Mouse (Mus musculus) embryonic stem cell, embryonic (primary cell): Measurements from ENCODE around the gene 5730480H06Rik.

Experiments
- CTCF ChIA-PET, 4 experiments: fragments of 300-600 bp in 2 of 4; fragments of 350-600 bp in 2 of 4; sonication (Branson Sonifier 250); formaldehyde crosslinking; loops; one replicate each; lab custom pipeline; 2022; ENCODE audit warnings: inconsistent platforms in 2 of 4; lab: Charles Lee
- POLR2A ChIA-PET, 4 experiments: fragments of 300-600 bp in 2 of 4; fragments of 350-600 bp in 2 of 4; sonication (Branson Sonifier 250); formaldehyde crosslinking; loops; one replicate each; lab custom pipeline; 2022; ENCODE audit warnings: antibody characterized with exemption in 4 of 4, inconsistent platforms in 1 of 4; lab: Charles Lee

5730480H06Rik gene

DNA sequence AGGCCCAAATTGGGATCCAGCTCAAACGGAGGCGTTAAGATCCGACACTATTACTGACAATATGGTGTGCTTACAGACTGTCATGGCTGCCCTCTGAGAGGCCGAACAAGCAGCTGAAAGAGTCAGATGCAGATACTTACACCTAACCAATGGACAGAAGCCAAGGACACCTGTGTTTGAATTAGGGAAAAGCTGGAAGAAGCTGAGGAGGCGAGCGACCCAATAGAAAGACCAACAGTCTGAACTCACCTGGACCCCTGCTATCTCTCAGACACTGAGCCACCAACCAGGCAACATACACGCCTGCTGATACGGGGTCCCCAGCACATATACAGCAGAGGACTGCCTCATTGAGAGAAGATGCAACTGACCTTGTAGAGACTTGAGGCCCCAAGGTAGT, at the start of gene 5730480H06Rik:
Gene 5730480H06Rik (plus strand): TSS at position 301 of the 400 bp plus-strand sequence.
- ChIA-PET POLR2A (interaction anchor here in 1 of 4 experiments (1.5 kb wide), 1 partner anchor 8 kb away, joined by 4 read pairs; no protein-coding TSS in a partner anchor), CTCF (no interaction called here)

DNA sequence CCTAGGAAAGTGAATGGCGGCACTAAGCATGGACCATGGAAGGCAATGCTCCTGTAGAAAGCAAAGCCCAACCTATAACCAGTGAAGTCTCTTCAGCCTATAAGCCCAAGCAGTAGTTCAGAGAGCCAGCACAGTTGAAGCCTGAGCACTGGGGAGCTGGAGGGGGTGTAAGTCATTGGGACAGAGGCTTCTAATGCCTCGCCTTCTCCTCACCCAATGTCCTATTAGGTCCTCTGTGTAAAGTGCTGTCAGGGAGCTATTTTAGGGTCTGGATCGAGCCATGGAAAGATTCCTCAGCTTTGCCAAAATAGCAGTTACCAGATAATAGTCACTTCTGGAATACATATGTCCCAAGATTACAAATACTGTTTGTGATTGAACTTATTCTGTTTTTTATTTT, 26.6 kb upstream of the 5730480H06Rik start:
- ChIA-PET POLR2A (no interaction called here), CTCF (no interaction called here)

GRCm38 (mm10) chr5:48315057-48315602, 12.6 kb upstream of the 5730480H06Rik start:
- POLR2A ChIA-PET = interaction anchor here in 2 of 4 experiments (0.7 to 0.8 kb wide), 3 partner anchors 10 to 1790 kb away, joined by 3 to 4 read pairs (median 4); no protein-coding TSS in a partner anchor

GRCm38 (mm10) chr5:48320597-48320996, 7.2 kb upstream of the 5730480H06Rik start:
- ChIA-PET POLR2A (no interaction called here), CTCF (no interaction called here)

More at GRCm38 (mm10) chr5:48315057-48315602, 12.6 kb upstream of the 5730480H06Rik start:
- CTCF ChIA-PET = interaction anchor here in 1 of 4 experiments (0.7 kb wide), 1 partner anchor 424 kb away, joined by 4 read pairs; no protein-coding TSS in a partner anchor

DNA sequence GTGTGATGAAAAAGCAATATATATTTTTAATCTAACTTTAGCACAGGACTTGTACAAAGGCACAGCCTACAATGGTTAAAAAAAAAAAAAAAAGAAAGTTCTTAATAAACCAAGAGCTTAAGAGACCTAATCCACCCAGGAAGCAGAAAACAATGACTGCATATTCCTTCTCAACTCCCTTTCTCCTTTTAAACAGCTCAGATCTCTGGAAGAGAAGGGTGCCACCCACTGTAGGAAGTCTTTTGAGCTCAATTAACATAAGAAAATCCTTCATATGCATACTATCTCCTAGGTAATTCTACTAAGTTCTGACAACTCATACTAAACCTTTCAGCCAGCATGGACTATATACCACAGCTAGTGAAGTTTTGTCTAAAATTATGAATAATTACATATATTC, 1.5 kb upstream of the 5730480H06Rik start:
- POLR2A ChIA-PET = interaction anchor here in 2 of 4 experiments (0.5 to 1.5 kb wide), 4 partner anchors 10 to 344 kb away, joined by 3 to 4 read pairs (median 4); partner anchors contain the start of gene Slit2 (in 1 of the 2)
- CTCF ChIA-PET = interaction anchor here in 1 of 4 experiments (1.0 kb wide), 1 partner anchor 200 kb away, joined by 3 read pairs; no protein-coding TSS in a partner anchor

DNA sequence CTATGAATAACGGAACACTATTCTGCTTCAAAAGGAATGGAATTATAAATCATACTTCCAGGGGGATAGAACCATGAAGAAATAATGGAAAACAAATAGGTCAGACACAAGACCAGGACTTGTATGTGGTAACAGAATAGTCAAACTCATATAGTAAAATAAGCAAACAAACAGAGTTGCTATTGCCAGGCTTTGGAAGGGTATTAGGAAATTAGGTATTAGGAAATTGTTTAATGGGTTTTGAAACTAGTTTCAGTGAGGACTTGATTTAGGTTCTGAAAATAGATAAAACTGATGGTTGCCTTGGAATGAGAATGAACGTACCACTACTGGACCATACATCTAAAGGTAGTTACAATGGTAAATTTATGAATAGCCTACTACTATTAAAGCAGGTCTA, 2.0 kb downstream of the 5730480H06Rik start:
- POLR2A ChIA-PET = no interaction called here
- CTCF ChIA-PET = no interaction called here

GRCm38 (mm10) chr5:48330817-48331216, 3.1 kb downstream of the 5730480H06Rik start:
- CTCF ChIA-PET = interaction anchor here in 1 of 4 experiments (0.6 kb wide), 1 partner anchor 1529 kb away, joined by 3 read pairs; no protein-coding TSS in a partner anchor
- POLR2A ChIA-PET = interaction anchor here in 1 of 4 experiments (0.6 kb wide), 1 partner anchor 1394 kb away, joined by 6 read pairs; no protein-coding TSS in a partner anchor

DNA sequence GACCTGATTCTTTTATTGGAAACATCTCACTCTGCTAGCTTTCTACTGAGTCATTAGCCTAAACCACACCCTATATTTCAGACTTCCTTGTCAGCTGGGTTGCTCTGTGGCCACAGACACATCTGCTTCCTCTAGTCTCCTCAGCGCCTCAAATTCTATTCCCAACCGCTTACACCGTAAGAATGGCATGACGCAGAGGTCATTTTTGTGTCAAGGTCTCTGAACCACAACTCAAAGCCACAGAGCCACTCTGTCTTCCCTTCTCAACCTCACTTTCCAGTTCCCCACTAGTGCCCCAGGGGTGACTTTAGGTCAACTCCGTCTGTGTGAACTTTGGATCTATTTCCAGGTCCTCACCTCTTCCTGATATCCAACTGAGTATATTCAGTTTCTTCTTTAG, 3.7 kb downstream of the 5730480H06Rik start:
- ChIA-PET POLR2A (no interaction called here), CTCF (no interaction called here)

GRCm38 (mm10) chr5:48333407-48333806, 5.7 kb downstream of the 5730480H06Rik start:
- ChIA-PET CTCF (interaction anchor here in 1 of 4 experiments (0.5 kb wide), 1 partner anchor 144 kb away, joined by 3 read pairs; no protein-coding TSS in a partner anchor), POLR2A (no interaction called here)

- CTCF ChIA-PET = interaction anchor here in 2 of 4 experiments (0.5 to 0.7 kb wide), 2 partner anchors 31 to 145 kb away, joined by 3 to 4 read pairs; no protein-coding TSS in a partner anchor
- POLR2A ChIA-PET = interaction anchor here in 1 of 4 experiments (0.7 kb wide), 1 partner anchor 11 kb away, joined by 5 read pairs; no protein-coding TSS in a partner anchor
These were observed 6.2 kb downstream of the 5730480H06Rik start for GRCm38 (mm10) chr5:48333884-48334513.

DNA sequence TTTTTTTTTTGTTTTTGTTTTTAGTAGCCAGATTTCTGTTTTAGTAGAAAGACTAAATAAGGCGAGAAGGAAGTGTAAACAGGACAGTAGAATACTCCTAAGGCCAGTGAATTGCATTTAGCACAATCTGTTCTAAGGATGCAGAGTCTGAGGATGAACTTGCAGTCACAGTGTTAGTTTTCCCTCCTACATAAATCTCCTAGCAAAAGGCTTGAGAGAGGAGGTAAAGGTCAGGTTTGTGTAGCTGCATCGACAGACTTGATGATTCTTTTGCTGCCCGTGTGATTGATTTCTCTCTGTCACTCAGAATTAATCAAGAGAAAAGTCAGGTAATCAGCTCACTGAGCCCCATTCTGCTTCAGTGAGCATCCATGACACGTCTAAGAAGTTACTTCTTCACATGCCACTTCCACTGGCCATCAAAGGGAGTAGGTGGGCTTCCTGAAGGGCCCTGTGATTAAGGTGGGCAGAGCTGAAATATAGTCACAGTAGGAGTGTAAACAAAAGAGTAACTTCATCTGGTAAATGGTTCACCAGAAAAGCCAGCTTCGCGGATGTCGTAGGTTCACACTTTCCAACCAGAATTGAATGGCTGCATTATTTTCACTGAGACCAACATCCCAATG, 13.2 kb downstream of the 5730480H06Rik start:
- POLR2A ChIA-PET = no interaction called here
- CTCF ChIA-PET = no interaction called here

- ChIA-PET CTCF (interaction anchor here in 2 of 4 experiments (0.6 to 1.0 kb wide), 2 partner anchors 219 to 514 kb away, joined by 3 to 5 read pairs; no protein-coding TSS in a partner anchor), POLR2A (interaction anchor here in 1 of 4 experiments (0.6 kb wide), 1 partner anchor 11 kb away, joined by 5 read pairs; no protein-coding TSS in a partner anchor)
These were observed 17.6 kb downstream of the 5730480H06Rik start for GRCm38 (mm10) chr5:48345095-48345982.

DNA sequence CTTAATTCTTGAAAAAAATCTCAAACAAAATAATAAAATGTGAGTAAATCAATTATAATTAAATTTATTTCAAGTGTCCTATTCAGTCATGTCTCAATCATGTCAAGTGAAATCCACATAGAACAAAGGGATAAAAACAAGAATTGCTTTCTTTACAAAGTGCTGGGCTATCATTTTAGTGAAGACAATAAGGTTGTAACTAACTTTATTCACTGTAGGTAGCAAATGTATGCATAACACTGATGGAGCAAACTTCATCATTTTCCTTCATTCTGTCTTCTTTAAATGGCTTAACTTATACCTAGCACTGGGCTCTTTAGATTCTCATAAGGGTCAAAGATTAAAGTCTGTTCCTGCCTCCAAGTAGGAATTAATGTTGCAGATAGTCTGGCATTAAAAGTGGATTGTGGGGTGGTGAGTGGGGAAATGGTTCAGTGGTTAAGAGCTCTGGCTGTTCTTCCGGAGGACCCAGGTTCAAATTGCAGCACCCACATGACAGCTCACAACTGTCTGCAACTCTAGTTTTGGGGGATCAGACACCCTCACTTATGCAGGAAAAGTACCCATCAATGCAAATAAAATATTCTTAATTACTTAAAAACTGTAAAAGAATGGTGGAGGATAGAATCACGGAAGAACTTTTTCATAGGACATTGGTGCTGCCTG, 18.4 kb downstream of the 5730480H06Rik start:
- POLR2A ChIA-PET = no interaction called here
- CTCF ChIA-PET = interaction anchor here in 2 of 4 experiments (0.6 to 1.0 kb wide), 2 partner anchors 220 to 515 kb away, joined by 3 to 5 read pairs; no protein-coding TSS in a partner anchor

DNA sequence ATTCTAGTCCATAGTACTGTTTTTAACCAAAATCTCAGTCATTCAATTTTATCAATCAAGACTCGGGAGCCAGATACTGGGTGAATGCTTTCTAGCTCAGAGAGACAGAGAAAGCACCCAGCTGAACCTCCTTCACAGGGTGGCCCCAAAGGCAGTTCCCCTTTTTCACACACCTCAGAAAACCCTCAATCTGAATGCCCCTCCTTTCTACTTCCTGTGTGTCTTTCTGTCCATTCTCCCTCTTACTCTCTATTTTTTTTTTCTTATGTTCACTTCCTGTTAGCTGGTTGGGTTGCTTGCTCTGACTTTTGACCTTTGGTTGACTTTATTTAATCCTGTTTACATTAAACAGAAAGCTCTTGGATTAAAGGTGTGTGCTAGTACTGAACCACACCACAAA, 21.6 kb downstream of the 5730480H06Rik start:
- ChIA-PET CTCF (no interaction called here), POLR2A (no interaction called here)

DNA sequence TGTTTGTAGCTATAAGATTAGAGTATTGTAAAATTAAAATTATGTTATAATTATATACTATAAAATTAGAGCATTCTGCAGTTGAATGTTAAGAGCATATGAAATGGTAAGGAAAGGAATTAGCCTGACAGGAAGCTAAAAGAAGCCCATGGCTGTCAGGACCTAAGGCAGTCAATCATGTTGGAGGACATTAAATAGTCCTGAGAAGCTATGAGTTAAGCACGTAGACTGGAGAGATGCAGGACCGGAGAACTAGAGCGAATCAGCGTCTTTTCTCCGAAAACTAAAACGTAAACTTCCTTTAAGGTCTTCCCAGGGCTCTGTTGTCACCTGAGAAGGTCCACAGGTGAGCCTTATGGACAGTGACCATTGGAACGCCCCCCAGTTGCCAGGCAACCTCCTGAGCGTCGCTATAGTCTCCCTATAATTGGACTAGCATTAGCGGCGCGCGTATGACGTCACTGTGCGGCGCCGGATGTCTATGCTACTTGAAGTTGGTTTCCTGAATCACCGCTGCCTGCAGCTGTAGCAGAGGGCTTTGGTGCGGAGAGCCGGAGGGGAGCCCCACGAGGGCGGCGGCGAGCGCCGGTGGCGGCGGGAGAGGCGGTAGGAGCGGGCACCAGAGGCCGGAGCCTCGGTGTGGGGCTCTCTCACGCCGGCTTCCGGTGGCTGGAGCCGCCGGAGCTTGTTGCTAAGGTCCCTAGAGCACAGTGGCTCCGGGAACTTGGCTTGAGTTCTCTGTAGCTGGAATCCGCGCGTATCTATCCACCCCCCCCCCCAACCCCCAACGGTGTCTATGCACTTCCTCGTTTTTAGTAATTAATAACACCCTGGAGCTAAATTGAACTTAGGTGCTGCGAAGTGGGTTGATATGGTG, 44.4 kb downstream of the 5730480H06Rik start:
- CTCF ChIA-PET = interaction anchor here in 1 of 4 experiments (0.6 kb wide), 1 partner anchor 1022 kb away, joined by 4 read pairs; no protein-coding TSS in a partner anchor
- POLR2A ChIA-PET = interaction anchor here in 3 of 4 experiments (0.6 to 1.1 kb wide), 10 partner anchors 12 to 1729 kb away, joined by 3 to 7 read pairs (median 4); no protein-coding TSS in a partner anchor

DNA sequence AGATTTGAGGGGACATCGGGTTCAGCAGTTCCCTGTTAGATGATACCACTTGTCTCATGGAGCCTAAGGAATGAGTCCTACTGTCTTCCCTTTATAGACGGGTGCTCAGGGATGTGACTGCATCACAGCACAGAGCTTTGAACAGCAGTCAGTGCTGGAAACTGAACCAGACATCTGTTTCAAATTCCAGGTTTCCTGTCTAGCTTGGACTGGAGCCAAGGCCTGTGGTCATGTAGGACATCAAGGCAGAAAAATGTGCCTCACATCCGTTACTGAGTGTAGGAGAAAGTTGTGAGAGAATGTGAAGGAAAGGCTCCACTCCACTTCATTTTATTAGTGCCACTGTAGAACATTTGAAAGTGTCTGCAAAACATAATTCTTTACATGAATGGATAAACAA, 74.7 kb downstream of the 5730480H06Rik start:
- CTCF ChIA-PET = no interaction called here
- POLR2A ChIA-PET = no interaction called here

DNA sequence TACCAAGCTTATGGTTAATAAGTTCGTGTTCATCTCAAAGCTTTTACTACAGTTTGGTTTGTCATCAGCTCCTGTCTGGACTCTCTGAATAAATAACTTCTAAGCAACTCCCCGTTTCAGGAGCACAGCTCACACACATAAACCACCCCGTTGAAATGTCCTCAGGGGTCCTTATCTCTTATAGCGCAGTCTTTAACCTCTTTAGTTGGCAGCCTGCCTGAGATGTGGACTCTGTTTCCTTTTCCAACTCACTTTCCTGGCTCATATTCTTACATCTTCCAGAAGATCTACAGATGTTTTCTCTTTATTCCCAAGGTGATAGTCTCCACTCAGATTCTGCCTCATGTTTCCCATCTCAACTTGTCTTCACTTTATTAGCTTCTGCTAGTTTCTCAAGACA, 80.5 kb downstream of the 5730480H06Rik start:
- ChIA-PET CTCF (no interaction called here), POLR2A (no interaction called here)
